Mouse (Mus musculus): ENCODE results near the gene Col5a3.

- TF ChIP-seq CTCF (IDR thresholded peaks at IDR 0.05; ENCODE audit: insufficient read depth, low read length) (no peak), POLR2A (IDR thresholded peaks at IDR 0.05; ENCODE audit: borderline replicate concordance, extremely low read depth, low read depth, low read length) (no peak)
Measured at GRCm38 (mm10) chr9:20805159-20805495, 9.7 kb downstream of the Col5a3 start.
